Mouse (Mus musculus) cerebellum, postnatal 14 days (tissue): ENCODE measurements around the gene Slc20a1.

Experiments used
- DNase-seq, 2 experiments: peaks; one replicate each; pipeline ENCODE4 v3.0.0; 2021; ENCODE audit warnings: mixed read lengths in 2 of 2

Slc20a1 gene

DNA sequence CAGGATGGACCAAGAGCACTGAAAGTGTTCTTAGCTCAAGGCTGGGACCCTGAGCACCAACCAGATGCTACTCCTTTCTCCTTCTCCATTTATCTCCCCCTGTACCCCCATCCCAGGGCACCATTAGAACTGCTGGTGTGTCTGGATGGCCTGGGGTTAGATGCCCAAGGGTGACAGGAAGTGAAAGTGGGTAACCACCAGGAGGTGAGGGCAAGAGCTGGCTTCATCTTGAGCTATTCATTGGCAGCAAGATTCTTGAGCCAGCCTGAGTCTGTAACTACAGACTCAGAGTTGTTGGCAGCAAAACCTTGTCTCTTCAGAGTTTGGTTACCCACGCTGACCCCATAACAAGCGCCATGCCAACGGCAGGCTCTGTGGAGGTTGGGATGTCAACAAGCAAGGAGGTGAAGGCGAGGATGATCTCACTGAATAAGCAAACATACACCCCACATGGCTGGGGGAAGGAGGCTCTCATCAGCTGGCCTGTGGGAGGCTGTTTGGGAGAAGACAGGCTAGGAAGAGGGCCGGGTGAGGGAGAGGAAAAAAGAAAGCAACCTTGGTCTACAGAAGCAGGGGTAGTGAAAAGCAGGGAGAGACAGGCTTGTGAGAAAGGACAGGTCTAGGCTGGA lies 12.2 kb upstream of the Slc20a1 start:
- no peak for DNase-seq

DNA sequence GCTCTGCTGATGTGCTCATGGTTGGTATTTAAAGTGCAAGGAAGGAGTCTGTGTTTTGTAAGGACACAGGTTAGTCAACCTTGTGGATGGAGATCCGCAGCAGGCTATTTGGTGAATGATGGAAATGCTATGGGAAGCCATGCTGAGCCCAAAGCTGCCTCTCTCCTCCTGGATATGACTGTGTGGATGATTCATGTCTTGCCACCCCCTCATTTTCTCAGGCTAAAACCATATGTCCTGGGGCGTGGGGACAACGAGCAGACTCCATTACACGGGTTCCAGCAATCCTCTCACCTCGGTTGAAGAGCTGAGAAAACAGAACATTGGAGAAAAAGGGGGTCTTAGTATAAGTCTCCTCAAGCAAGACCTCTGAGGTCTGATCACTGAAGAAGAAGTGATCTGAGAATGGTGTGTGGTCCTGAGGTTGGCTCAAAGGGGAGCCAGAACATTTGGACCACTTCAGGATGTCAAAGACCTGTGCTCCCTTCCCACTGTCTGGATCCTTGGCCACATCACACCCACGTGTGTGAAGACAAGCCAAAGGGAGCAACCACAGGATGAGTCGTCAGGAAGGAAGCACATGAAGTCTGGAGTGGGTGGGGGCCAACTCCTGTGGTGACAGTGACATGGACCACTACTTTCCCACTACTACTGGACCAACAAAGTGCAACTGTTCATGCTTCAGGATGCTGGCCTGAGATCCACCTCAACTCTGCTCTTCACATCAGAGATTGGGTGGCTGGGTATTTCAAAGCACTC lies 6.0 kb upstream of the Slc20a1 start:
- DNase-seq, result no peak

DNA sequence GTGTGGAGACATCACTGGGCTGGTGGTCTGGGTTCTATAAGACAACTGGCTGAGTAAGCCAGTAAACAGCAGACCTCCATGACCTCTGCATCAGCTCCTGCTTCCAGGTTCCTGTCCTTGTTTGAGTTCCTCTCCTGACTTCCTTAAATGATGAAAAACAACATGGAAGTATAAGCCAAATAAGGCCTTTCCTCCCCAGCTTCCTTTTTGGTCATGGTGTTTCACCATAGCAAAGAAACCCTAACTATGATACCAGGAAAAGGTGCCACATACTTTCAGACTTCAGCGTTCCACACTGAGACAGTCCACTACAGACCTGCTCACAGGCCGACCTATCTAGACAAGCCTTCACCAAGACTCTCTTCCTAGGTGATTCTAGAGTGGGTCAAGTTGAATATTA lies 2.2 kb upstream of the Slc20a1 start:
- DNase-seq, result no peak

DNA sequence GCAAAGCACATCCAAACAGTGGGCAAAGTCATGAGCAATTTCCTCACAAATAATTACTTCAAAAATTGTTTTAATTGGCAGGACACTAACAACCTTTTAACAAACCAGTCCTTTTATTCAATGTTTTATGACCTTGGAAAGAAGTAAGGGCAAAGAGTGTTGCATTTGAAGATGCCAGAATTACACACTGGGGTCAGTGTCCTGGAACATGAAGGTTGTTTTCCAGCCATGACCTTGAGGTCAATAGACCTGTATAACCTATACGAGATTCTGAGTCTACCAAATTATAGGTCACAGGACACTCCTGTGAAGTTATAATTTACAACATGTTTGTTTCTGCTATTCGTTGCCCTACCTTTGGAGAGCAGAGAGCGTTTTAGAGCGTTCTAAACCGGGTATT lies 1.4 kb upstream of the Slc20a1 start:
- no peak for DNase-seq

DNA sequence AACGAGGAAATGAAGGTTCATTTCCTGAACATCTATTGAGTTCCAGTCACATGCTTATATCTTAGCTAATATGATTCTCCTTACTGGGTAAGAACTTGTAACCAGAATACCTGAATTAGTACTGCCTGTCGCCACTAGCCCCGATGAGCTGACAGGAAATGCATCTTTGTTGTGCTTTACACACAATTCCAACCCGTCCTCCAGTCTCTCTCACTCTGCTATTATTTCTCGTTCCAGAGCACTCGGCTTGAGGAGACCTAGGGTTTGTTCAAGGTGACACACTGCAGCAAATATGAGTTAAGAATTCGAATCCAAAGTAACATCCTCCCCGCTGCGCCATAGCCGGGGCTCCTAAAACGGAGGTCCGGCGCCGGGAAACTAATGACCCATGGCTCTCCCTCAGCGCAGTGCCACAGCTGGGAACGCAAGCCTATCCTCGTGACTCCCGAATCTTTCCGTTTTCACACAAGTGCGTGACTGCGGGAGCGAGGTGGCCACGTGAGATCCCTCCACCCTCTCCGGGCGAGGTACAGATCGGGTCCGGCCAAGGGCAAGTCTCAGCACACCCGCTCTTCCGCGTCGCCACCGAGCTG lies 625 bp upstream of the Slc20a1 start:
- no peak for DNase-seq

DNA sequence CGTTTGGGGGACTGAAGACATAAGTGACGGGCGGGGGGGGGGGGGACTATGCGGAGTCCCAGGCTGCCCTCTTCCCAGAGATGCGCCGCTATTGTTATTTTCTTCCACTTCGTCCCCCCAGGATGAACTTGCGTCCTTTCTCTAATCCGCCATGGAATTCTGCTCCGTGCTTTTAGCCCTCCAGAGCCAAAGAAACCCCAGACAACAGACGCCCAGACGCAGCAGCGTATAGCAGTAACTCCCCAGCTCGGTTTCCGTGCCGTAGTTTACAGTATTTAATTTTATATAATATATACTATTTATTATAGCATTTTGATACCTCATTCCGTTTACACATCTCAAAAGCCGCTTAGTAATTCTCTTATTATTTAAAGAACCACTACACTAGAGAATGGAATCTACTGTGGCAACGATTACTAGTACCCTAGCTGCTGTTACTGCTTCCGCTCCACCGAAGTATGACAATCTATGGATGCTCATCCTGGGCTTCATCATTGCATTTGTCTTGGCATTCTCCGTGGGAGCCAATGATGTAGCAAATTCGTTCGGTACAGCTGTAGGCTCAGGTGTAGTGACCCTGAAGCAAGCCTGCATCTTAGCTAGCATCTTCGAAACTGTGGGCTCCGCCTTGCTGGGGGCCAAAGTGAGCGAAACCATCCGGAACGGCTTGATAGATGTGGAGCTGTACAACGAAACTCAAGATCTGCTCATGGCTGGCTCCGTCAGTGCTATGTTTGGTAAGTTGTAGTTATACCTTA lies 943 bp downstream of the Slc20a1 start:
- DNase-seq, result peak; percentile 46 to 59

DNA sequence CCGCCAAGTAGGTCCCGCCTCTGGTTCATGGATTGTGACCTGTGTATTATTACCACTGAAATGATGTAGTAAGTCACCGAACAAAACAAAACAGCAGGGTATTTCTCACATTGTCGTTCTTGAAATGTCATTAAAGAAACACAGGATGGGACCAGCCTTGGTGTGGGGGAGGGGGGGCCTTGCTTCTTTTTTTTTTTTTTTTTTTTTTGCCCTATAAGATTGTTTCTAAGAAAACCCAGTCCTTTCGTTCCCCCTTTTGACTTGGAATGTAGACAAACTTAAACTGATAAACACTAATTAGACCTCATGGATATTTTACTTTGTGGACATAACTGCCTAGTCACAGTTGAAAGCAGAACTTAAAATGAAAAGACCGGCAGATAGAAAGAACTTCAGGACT lies 6.4 kb downstream of the Slc20a1 start:
- no peak for DNase-seq

DNA sequence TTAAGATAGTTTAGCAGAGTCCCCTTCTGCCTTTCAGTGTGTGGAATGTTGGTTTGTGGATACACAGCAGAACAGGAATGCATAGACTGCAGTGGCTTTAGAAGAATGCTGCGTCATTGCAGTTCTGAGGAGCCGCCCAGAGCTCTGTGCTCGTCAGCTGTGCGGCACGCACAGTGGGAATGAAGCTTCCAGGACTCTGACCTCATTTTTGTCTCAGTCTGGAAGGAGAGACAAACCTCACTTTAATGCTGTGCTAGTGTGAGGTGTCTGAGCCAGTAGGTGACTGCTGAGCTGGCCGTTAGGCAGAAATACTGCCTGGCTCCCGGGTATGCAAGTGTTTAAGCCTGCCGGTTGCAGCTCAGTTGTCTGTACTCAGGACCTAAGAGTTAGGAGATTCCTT lies 8.3 kb downstream of the Slc20a1 start:
- DNase-seq, result no peak

DNA sequence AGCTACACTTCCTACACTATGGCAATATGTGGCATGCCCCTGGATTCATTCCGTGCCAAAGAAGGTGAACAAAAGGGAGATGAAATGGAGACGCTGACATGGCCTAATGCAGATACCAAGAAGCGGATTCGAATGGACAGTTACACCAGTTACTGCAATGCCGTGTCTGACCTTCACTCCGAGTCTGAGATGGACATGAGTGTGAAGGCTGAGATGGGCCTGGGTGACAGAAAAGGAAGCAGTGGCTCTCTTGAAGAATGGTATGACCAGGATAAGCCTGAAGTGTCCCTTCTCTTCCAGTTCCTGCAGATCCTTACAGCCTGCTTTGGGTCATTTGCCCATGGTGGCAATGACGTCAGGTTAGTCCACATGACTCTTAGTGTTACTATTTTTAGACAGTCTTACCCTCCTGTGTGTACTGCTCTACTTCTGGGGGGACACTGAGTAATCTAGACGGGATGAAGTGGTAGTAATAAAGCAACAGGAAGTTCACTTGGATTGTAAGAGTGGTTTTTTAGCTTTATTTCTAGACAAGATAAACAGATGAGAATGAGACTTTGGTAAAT lies 9.7 kb downstream of the Slc20a1 start:
- no peak for DNase-seq

DNA sequence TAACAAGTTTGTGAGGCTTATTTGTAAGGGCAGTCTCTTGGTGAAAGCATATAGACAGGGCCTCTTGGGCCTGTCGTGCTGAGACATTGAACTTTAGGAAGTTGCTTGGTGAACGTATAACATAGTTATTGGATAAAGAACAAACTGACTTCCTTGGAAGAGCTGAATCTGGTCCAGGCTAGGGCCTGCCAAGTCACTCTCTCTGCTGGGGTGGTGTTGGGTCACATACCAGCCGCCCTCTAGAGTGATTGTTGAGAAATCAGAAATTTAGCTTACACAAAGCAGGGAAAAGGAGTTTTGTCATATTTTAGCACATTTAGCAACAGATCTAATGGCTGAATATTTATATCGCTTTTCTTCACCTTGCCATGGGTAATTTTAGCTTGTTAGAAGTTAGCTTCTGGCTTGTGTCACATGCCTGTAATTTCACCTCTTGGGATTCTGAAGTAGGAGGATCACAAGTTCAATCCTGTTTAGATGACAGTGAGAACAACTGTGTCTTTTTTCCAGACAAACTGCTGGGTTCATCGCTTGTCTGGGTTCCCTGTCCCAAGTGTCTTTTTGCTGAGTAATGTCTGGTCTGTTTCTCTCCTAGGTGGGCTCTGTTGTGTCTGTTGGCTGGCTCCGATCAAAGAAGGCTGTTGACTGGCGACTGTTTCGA lies 11.7 kb downstream of the Slc20a1 start:
- DNase-seq, result no peak

DNA sequence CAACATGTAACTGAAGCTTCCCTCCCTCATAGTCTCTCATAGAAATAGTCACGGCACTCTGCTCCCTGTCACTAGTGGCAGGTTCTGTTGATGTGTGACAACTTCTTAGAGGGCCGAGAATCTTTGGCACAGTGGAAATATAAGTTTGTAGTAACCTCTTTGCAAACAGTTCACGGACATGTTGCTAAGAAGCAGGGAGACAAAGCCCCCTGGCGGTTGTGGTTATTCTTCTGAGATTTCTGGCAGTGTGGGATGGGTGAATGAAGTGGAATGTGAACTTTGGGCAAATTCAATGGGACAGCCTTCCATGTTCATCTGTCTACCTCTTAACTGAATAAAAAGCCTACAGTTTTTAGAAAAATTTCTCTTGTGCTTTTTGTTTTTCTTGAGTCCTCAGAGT lies 12.7 kb downstream of the Slc20a1 start:
- peak in 1 of 2 experiments; percentile 11 for DNase-seq

DNA sequence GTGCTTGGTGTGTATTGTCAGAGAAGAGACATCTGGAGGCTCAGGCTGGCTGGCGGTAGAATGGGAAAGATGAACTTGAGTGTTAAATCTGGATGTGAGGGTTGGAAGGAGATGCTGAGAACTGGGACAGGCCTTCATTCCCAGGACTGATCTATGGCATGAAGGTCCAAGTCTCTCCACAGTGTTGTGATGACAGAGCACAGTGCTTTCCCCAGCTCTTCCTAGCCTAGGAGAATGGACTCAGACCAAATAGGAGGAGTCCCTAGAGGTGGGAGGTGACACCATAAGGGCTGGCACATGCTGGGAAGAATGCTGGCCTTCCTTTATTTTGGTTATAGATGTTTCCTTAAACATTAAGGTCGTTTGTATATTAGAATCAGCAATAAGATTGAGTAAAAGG lies 13.4 kb downstream of the Slc20a1 start:
- DNase-seq, result no peak

DNA sequence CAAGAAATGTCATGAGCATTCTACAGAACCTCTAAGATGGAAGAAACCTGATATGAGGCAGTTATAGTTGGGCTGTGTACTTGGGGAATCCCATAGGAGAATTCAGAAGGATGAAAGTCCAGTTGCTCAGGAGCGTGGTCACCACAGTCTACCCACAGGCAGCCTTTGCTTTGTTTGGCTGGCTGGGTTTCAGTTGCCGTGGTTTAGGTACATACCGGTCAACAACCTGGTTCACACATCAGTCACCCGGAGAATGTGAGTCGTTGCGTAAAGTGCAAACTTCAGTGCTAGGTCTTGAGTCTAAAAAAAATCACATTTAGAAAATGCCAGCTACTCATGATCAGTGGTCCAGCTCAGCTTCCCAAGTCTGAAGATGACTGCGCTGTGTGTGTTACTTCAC lies 14.0 kb downstream of the Slc20a1 start:
- DNase-seq, result no peak

DNA sequence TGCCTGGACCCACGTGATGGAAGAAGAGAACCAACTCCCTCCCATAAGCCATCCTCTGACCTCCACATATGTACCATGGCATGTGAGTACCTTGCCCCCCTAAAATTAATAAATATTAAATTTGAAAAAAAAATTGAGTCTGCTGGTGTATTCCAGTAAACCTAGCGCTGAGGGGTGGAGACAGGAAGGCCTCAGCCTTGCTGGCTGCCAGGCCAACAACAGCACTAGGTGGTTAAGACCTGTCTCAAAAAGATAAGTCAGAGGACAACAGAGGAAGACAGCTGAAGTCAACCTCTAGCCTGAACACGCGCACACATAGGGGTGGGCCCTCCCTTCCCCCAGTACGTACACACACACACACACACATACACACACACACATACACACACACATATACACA lies 16.2 kb downstream of the Slc20a1 start:
- no peak for DNase-seq

DNA sequence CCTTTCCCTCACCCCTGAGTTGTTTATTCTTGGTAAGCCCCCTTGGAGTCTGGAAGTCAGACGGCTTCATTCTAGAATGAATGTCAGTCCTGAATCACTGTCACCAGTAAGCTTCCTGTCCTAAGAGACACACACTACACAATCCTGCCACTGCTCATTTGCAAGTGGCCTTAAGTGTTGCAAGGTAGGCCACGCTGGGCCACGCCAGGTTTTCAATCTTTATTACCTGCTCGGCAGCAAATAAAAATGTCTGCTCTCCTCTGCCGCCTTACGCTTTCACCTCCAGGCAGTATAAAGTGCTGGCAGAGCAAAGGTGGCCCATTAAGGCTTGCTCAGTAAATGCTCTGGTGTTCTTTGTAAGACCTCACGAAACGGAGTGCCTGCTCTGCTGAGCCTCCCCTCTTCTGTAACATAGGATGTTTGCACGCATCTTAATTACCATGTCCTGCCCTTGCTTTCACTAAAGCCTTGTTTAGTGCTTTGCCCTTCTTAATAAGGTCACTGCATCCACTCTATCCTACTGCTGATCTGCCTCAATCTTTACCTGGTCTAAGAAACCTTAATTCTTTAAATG lies 19.1 kb downstream of the Slc20a1 start:
- no peak for DNase-seq

DNA sequence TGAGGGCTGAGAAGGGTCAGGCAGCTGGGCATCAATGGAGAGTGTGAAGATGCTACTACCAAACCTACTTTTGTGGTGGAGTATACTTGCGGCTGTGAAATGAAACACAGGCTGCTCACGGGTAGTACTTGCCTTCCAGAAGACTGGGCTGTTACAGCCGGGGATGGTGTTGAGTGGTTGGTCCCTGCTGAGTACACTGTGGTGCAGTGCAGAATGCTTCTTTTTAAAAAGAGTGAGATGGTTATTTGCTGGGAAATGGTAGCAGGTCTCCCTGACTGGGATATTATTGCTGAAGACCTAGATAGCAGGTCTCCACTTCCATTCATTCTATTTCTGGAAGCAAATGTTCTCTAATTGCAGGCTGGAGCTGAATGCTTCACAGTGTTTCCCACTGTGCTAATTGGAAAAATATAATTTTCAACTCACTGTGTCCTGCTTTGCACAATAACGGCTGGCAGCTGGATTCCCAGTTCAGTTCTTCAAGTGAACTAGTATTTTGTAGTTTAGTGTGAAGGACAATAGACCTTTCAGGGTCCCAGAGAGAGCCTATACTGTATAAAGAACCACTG lies 20.1 kb downstream of the Slc20a1 start:
- DNase-seq, result no peak

DNA sequence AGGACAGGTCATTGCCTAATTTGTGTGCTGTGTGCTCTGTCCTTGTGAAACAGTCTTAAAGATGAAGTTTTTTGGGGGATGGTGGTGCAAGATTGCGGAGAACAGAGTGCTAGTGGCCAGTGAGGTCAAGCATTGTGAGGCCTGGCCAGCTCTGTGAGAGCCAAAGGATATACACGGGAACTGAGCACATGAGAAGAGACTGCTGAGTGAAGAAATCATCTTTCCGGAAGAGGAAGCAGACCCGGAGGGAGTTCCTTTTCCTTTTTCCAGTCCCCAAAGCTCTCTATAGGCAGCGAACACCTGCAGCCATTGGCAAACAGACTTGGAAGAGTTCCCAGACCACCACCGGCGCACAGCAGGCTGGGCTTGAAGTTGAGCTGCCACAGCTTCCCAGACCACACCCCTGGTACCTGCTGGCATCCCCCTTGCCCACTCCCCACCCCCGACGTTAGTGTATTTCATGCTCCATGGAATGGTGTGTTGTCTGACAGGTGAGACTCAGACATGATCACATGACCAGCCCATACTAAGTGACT lies 22.6 kb downstream of the Slc20a1 start:
- DNase-seq, result no peak

DNA sequence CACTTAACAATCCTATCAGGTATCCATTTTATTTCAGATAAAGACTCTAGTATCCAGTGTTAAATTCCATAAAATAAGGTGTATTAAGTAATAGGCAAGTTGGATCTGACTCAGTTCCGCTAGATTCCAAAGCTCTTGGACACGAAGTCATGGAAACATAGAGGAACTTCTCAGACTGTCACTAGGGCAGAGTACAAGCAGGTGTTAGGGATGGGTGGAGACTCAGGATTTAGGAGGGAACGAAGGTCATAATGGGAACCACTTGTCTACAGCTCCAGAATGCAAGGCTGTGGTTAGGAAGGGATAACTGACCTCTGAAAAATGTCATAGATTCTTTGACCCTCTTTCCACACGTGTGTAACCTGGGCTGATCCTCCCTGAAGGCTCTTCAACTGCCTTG lies 25.6 kb downstream of the Slc20a1 start:
- DNase-seq, result no peak

DNA sequence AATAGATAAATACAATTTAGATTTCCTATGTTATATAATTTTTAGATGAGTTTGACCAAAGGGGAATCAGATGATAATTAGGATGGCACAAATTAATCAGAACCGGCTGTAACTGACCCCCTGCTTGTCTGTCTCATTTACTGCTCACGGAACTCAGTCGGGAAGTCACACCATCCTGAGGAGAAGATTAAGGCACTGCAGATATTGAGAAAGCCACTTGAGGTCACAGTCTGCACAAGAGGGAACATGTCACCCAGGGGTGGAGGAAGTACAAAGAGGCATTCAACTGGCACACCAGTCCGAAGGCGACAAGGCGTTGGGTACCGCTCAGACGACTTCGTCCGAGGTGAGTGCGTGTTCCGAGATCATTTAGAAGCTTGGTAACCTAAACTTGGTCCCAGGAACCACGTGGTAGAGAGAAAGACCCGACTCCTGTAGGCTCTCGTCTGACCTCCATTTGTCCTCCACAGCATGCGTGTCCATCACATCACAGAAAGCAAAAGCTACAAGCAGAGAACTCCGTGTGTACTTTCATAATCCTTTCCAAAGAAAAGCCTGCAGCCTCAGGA lies 26.8 kb downstream of the Slc20a1 start:
- no peak for DNase-seq

DNA sequence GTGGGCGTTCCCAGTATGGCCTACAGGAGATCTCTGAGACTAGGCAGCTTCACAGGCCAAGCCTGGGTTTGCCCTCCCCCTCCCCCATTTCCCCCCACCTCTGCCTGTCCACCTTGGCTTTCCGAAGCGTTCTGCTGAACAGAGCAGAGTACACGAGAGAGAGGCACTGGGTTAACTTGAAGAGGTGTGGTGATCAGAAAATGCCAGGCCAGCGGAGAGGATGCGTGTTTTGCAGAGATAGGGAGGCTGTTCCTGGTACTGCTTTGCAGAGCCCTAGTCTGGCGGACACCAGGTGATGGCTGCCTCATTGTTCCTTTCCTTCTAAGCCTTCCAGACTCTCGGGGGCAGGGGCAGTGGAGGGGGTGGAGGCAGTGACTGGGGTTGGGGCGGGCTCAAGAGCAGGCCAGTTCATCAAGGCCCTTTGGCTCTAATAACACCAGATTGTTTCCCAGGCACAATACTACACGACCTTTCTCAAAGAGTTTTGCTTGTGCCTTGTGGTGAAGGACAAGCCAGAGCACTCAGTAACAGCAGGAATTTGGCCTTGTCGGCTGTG lies 27.8 kb downstream of the Slc20a1 start:
- DNase-seq, result no peak

DNA sequence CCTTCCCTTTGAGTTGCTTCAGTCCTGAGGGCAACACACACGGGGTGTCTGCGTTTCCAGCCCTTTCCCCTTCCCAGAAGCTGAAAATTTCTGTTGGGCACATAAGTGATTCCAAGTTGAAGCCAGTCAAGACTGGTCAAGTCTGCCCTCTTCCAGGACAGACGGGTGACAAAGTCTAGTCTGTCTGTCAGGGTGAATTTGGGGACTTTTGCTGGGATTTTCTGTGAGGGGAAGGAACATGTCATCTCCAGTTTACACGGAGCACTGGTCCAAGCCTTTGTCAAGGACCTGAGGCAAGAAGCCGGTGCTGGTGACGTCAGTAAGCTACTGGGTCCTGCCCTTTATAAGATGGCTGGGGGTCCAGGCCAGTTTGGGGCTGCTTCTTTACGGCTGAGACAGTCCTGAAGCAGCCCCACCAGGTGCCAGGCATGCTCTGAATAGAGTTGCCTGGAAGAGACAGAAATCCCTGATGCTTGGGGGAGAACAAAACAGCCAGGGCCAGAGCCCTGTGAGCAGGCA lies 28.5 kb downstream of the Slc20a1 start:
- no peak for DNase-seq
